Mouse (Mus musculus) brain, adult 2 months (tissue): ENCODE results near the gene Rcc2.

Source experiments
- DNase-seq: peaks from one replicate; pipeline ENCODE4 v3.0.0; 2011; ENCODE audit warnings: low read depth, low spot score

The Rcc2 gene

GRCm38 (mm10) chr4:140700269-140701018 lies at the start of gene Rcc2:
Gene Rcc2 (plus strand): TSS chr4:140700541.
- DNase-seq, result no peak

GRCm38 (mm10) chr4:140653835-140654583 lies 46.3 kb upstream of the Rcc2 start:
- no peak for DNase-seq

GRCm38 (mm10) chr4:140654798-140655197 lies 45.5 kb upstream of the Rcc2 start:
- DNase-seq, result no peak

- DNase-seq, result no peak
These were observed 43.8 kb upstream of the Rcc2 start for GRCm38 (mm10) chr4:140656529-140656928.

GRCm38 (mm10) chr4:140657681-140658575 lies 42.4 kb upstream of the Rcc2 start:
- peak; percentile 93 for DNase-seq

- no peak for DNase-seq
These were observed 38.8 kb upstream of the Rcc2 start for GRCm38 (mm10) chr4:140661406-140662022.

- DNase-seq, result no peak
These were observed 37.9 kb upstream of the Rcc2 start for GRCm38 (mm10) chr4:140662453-140662852.

GRCm38 (mm10) chr4:140662882-140663585 lies 37.3 kb upstream of the Rcc2 start:
- DNase-seq, result no peak

GRCm38 (mm10) chr4:140665053-140665452 lies 35.3 kb upstream of the Rcc2 start:
- DNase-seq, result no peak

GRCm38 (mm10) chr4:140665760-140666159 lies 34.6 kb upstream of the Rcc2 start, which contains the start of gene Arhgef10l:
Gene Arhgef10l (minus strand): TSS chr4:140666012.
- DNase-seq, result peak; percentile 70

GRCm38 (mm10) chr4:140667802-140668201 lies 32.5 kb upstream of the Rcc2 start:
- DNase-seq, result no peak

- DNase-seq, result no peak
These were observed 26.6 kb upstream of the Rcc2 start for GRCm38 (mm10) chr4:140673527-140674264.

- peak; percentile 87 for DNase-seq
These were observed 25.9 kb upstream of the Rcc2 start for GRCm38 (mm10) chr4:140674345-140674926.

- peak; percentile 41 for DNase-seq
These were observed 21.3 kb upstream of the Rcc2 start for GRCm38 (mm10) chr4:140679038-140679437.

GRCm38 (mm10) chr4:140679723-140680380 lies 20.5 kb upstream of the Rcc2 start:
- DNase-seq, result peak; percentile 93

GRCm38 (mm10) chr4:140680731-140681397 lies 19.5 kb upstream of the Rcc2 start:
- DNase-seq, result no peak

- no peak for DNase-seq
These were observed 16.7 kb upstream of the Rcc2 start for GRCm38 (mm10) chr4:140683608-140684007.

GRCm38 (mm10) chr4:140684141-140684871 lies 16.0 kb upstream of the Rcc2 start:
- no peak for DNase-seq
